Mouse (Mus musculus): ENCODE measurements around the gene Calhm3.

GRCm38 (mm10) chr19:47136170-47136569 is 21.4 kb downstream of the Calhm3 start:
- TF ChIP-seq CTCF (IDR thresholded peaks at IDR 0.05; ENCODE audit: low read depth) (no peak), EP300 (IDR thresholded peaks at IDR 0.05; ENCODE audit: low read depth) (no peak)
